Mouse (Mus musculus) MEL-GATA-1-ER (cell line): ENCODE measurements around the gene Cdc42se1.

ENCODE experiments used
- DNase-seq: peaks from one replicate; pipeline ENCODE4 v3.0.0-alpha.2; 2012; ENCODE audit warnings: low read depth; ENCODE audit errors: extremely low read depth

Gene Cdc42se1

DNA sequence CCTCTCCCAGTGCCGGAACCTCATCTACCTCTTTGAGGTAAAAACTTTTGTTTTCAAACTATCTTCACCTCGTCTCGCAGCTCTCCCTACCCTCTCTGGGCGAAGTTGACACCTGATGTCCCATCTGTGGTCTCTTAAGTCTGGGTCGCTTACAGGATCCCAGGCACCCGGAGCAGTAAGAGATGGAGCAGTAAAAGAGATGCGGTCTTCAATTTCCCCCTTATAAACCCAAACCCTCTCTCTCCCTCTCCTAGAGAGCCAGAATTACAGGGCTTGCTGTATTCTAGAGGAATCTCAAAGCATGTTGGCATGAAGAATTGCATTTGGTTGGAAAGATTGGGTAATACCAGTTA, 55.0 kb downstream of the Cdc42se1 start:
- peak; percentile 57 for DNase-seq

DNA sequence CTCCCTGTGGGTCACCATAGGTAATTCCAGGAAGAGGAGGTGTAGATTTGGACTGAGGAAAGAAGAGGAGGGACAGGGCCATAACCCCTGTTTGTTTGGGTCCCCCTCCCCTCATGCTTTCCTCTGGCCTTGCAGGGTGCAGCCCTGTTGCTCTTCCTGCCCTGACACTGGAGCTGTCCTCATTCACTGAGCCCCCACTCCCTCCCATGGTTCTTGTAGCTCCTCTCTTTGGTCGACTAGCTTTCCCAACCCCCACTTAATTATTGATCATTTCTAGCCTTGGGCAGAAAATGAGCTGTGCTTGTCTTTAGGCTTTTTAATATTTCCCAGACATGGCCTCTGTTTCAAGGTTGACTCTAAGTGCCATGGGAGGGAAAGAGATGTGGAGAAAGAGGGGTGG, 55.5 kb downstream of the Cdc42se1 start:
- no peak for DNase-seq

DNA sequence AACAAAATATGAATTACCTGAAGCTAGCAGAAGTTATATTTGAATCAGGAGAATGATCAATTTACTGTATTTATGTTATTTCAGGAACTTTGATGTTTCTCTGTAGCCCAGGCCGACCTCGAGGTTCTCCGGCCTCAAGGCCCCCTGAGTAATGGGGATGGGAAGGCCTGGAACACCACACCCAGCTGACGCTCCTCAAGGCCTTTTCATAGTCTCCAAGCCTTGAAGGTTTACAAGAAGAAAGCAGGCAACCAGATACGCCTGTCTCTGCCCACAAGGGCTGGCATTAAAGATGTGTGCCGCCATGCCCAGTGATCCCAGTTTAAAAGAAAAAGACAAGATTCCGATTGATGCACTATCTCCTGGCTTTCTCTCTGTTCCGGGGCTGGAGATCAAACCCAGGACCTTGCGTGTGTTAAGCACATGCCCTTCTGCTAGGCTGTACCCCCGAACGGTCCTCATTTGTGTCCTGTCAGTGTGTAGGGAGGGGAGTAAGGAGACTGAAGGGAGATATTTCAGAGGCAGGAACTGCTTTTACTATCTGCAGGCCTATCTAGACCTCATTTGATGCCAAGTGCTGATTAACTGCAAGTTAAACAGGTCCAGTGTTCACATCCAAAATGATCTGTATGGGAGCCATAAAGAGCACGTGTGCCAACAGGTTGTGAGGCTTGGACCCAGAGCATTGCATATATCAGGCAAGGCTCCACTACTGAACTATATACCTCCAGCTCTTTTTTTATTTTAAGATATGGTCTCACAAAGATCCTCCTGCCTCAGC, 56.2 kb downstream of the Cdc42se1 start:
- no peak for DNase-seq

DNA sequence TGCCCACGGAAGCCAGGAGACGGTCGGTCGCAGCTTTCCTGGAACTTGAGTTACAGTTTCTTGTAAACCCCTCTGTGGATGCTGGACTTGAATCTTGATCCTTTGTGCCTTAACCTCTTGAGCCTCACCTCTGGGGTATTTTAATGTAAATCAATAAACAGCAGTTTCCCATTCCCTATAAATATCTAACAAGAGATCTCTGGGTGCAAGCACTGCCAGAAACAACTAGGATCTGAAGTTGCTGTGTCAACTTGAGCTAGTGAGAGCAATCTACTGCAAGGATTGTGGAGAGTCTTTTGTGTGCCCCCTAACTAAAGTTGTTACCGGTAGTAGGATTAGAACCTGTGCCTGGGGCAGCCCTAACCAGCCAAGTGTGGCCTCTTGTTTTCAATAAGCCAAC, 56.9 kb downstream of the Cdc42se1 start:
- DNase-seq = no peak
